Mouse (Mus musculus): ENCODE measurements around the gene Tnks1bp1.

The Tnks1bp1 gene

GRCm38 (mm10) chr2:85043623-85044022 lies 4.2 kb upstream of the Tnks1bp1 start:
- no peak for DNase-seq

- DNase-seq, result no peak
Measured at GRCm38 (mm10) chr2:85046222-85046621, 1.6 kb upstream of the Tnks1bp1 start.

- DNase-seq, result peak in 1 of 2 experiments; percentile 69
Measured at GRCm38 (mm10) chr2:85047081-85047480, 741 bp upstream of the Tnks1bp1 start.

- peak; percentile 63 to 81 for DNase-seq
Measured at GRCm38 (mm10) chr2:85048168-85048751, 438 bp downstream of the Tnks1bp1 start.

- no peak for DNase-seq
Measured at GRCm38 (mm10) chr2:85049277-85049676, 1.5 kb downstream of the Tnks1bp1 start.

- DNase-seq, result peak; percentile 68 to 79
Measured at GRCm38 (mm10) chr2:85050001-85050634, 2.3 kb downstream of the Tnks1bp1 start.

- DNase-seq, result peak; percentile 41 to 63
Measured at GRCm38 (mm10) chr2:85050746-85051145, 2.9 kb downstream of the Tnks1bp1 start.

- DNase-seq, result no peak
Measured at GRCm38 (mm10) chr2:85053192-85053816, 5.5 kb downstream of the Tnks1bp1 start.

GRCm38 (mm10) chr2:85056711-85057110 lies 8.9 kb downstream of the Tnks1bp1 start:
- DNase-seq, result peak in 1 of 2 experiments; percentile 38

- DNase-seq, result no peak
Measured at GRCm38 (mm10) chr2:85059677-85060076, 11.9 kb downstream of the Tnks1bp1 start.

- peak; percentile 83 to 94 for DNase-seq
Measured at GRCm38 (mm10) chr2:85060591-85061060, 12.8 kb downstream of the Tnks1bp1 start.

GRCm38 (mm10) chr2:85061107-85061541 lies 13.3 kb downstream of the Tnks1bp1 start:
- DNase-seq, result peak; percentile 77 to 88

GRCm38 (mm10) chr2:85065141-85065875 lies 17.5 kb downstream of the Tnks1bp1 start:
- peak; percentile 34 to 75 for DNase-seq

GRCm38 (mm10) chr2:85066937-85067336 lies 19.1 kb downstream of the Tnks1bp1 start:
- DNase-seq, result peak; percentile 42 to 59

- peak in 1 of 2 experiments; percentile 40 for DNase-seq
Measured at GRCm38 (mm10) chr2:85067903-85068625, 20.2 kb downstream of the Tnks1bp1 start.

GRCm38 (mm10) chr2:85068626-85069025 lies 20.8 kb downstream of the Tnks1bp1 start:
- no peak for DNase-seq

GRCm38 (mm10) chr2:85070086-85070485 lies 22.3 kb downstream of the Tnks1bp1 start:
- no peak for DNase-seq

GRCm38 (mm10) chr2:85071921-85072320 lies 24.1 kb downstream of the Tnks1bp1 start:
- DNase-seq, result peak; percentile 68 to 83

- no peak for DNase-seq
Measured at GRCm38 (mm10) chr2:85073751-85074150, 25.9 kb downstream of the Tnks1bp1 start.

GRCm38 (mm10) chr2:85088716-85089646 lies 41.2 kb downstream of the Tnks1bp1 start:
- DNase-seq, result peak; percentile 66 to 68

- no peak for DNase-seq
Measured at GRCm38 (mm10) chr2:85091325-85091724, 43.5 kb downstream of the Tnks1bp1 start.
